Mouse (Mus musculus): ENCODE measurements around the gene Wfikkn1. TPM values are rescaled to one million over a fixed set of nuclear protein-coding genes. Genes with fewer than 3 reads are reported as not detected.

The Wfikkn1 gene
- total and polyA plus RNA-seq, 3 experiments = 0.19 to 0.53 TPM; not detected in 1

- Histone ChIP-seq H3K9ac (ENCODE audit: control insufficient read depth, low read depth, low read length, poor library complexity, severe bottlenecking) (peak within 1 kb of the TSS; percentile 89), H3K4me1 (ENCODE audit: control insufficient read depth in 1 of 2, insufficient read depth in 2 of 2, low read length in 2 of 2) (peaks cover 3 to 15% of the 10 kb centered on the region in 2 experiments; a peak in 3 of 4 replicates), H3K36me3 (ENCODE audit: control insufficient read depth in 1 of 2, insufficient read depth in 2 of 2, low read length in 2 of 2) (peaks cover 0 to 3% of the 10 kb centered on the region in 2 experiments; a peak in 2 of 4 replicates), H3K79me2 (ENCODE audit: control insufficient read depth, insufficient read depth, low read length, poor library complexity) (peaks cover 11% of the 10 kb centered on the region), H3K4me3 (ENCODE audit: control insufficient read depth in 1 of 2, insufficient read depth in 1 of 2, low read depth in 2 of 2, low read length in 2 of 2) (peak within 1 kb of the TSS; percentile 75 to 86), H3K27me3 (ENCODE audit: control insufficient read depth in 1 of 2, insufficient read depth in 2 of 2, low read length in 2 of 2) (no peaks in the 10 kb centered on the region), H3K27ac (ENCODE audit: control insufficient read depth, low read depth, low read length) (peak within 1 kb of the TSS; percentile 79), H3K9me3 (replicated peaks; ENCODE audit: insufficient read depth, low read length) (no peaks in the 10 kb centered on the region)
- TF ChIP-seq KAT2A (conservative IDR thresholded peaks at IDR 0.05; ENCODE audit: low read depth, low read length) = no peak
- no peak for TF ChIP-seq ZKSCAN1 (IDR thresholded peaks at IDR 0.05; ENCODE audit: low read depth, low read length)
- TF ChIP-seq RCOR1 (IDR thresholded peaks at IDR 0.05; ENCODE audit: low read depth, low read length) = 0 out of 2 replicates have a peak, but pooled peaks have one; percentile 10
- peak; percentile 54; the same call in 1 of the 2 replicates for TF ChIP-seq MXI1 (IDR thresholded peaks at IDR 0.05; ENCODE audit: low read depth, low read length)
- TF ChIP-seq CHD1 (IDR thresholded peaks at IDR 0.05; ENCODE audit: low read depth, low read length) = no peak
- no peak for TF ChIP-seq MAX (IDR thresholded peaks at IDR 0.05; ENCODE audit: low read length)
- TF ChIP-seq JUND (IDR thresholded peaks at IDR 0.05; ENCODE audit: low read depth, low read length) = no peak
- peak; percentile 78 for TF ChIP-seq ELF1 (IDR thresholded peaks at IDR 0.05; ENCODE audit: low read depth, low read length)
- 0 out of 2 replicates have a peak, but pooled peaks have one; percentile 30 for TF ChIP-seq ETS1 (IDR thresholded peaks at IDR 0.05; ENCODE audit: low read depth, low read length)
- TF ChIP-seq ZMIZ1 (IDR thresholded peaks at IDR 0.05; ENCODE audit: low read depth, low read length) = peak; percentile 82
- peak; percentile 90 to 93 for TF ChIP-seq POLR2A (IDR thresholded peaks at IDR 0.05; ENCODE audit: control insufficient read depth in 1 of 2, insufficient read depth in 1 of 2, low read depth in 1 of 2, low read length in 2 of 2, poor library complexity in 1 of 2)
- peak; percentile 86 for TF ChIP-seq MAZ (IDR thresholded peaks at IDR 0.05; ENCODE audit: low read depth, low read length)
- peak; percentile 52 for TF ChIP-seq SIN3A (IDR thresholded peaks at IDR 0.05; ENCODE audit: low read length)
- TF ChIP-seq CTCF (IDR thresholded peaks at IDR 0.05 in 2 of 3, conservative IDR thresholded peaks at IDR 0.05 in 1 of 3; ENCODE audit: control insufficient read depth in 1 of 3, insufficient read depth in 1 of 3, low read depth in 2 of 3, low read length in 3 of 3, poor library complexity in 1 of 3, severe bottlenecking in 1 of 3) = peak in 1 of 3 experiments; percentile 29; a peak in 2 of 6 replicates
- 0 out of 4 replicates have a peak, but pooled peaks of 1 of the 2 experiments have one; percentile 20 for TF ChIP-seq EP300 (IDR thresholded peaks at IDR 0.05; ENCODE audit: low read depth in 1 of 2, low read length in 2 of 2)
- peak; percentile 62 for TF ChIP-seq TCF12 (IDR thresholded peaks at IDR 0.05; ENCODE audit: low read depth, low read length)
- TF ChIP-seq CHD2 (IDR thresholded peaks at IDR 0.05; ENCODE audit: low read length) = no peak
- TF ChIP-seq HCFC1 (IDR thresholded peaks at IDR 0.05; ENCODE audit: low read depth, low read length) = peak; percentile 84
- peak; percentile 94 for TF ChIP-seq POLR2AphosphoS2 (IDR thresholded peaks at IDR 0.05; ENCODE audit: low read length)
- no peak for TF ChIP-seq USF2 (IDR thresholded peaks at IDR 0.05; ENCODE audit: borderline replicate concordance in 1 of 2, insufficient read depth in 1 of 2, low read depth in 1 of 2, low read length in 2 of 2)
- no peak for TF ChIP-seq UBTF (IDR thresholded peaks at IDR 0.05; ENCODE audit: borderline replicate concordance, insufficient read depth, low read depth, low read length)
- peak; percentile 77 for TF ChIP-seq TBP (IDR thresholded peaks at IDR 0.05; ENCODE audit: low read depth, low read length)
- TF ChIP-seq MAFK (IDR thresholded peaks at IDR 0.05; ENCODE audit: borderline replicate concordance, low read depth, low read length) = no peak
- TF ChIP-seq MYC (IDR thresholded peaks at IDR 0.05; ENCODE audit: low read depth, low read length) = no peak
- peak; percentile 78 for TF ChIP-seq NELFE (IDR thresholded peaks at IDR 0.05; ENCODE audit: low read depth, low read length)
- TF ChIP-seq ZNF384 (IDR thresholded peaks at IDR 0.05; ENCODE audit: low read depth, low read length) = no peak
- peak; percentile 96 for DNase-seq (ENCODE audit: low read depth, low spot score)
These were observed 36.2 kb downstream of the Wfikkn1 start, which contains the start of gene Rhot2 for GRCm38 (mm10) chr17:25844396-25844901. Rhot2 (minus strand) TSS chr17:25844851.
